Mouse (Mus musculus) small intestine, adult 2 months (tissue): Measurements from ENCODE around the gene Znrf2.

Source experiments
- CTCF ChIP-seq: fragments of 200-500 bp; IDR thresholded peaks from 2 replicates; pipeline ENCODE4 v1.5.1; 2012; ENCODE audit warnings: low read depth, mild to moderate bottlenecking, control low read depth, inconsistent platforms, low read length, moderate library complexity, mixed read lengths; ENCODE audit not compliant: insufficient replicate concordance, insufficient read length; ENCODE audit errors: extremely low read depth
- POLR2A ChIP-seq: fragments of 200-500 bp; IDR thresholded peaks from 2 replicates; pipeline ENCODE4 v1.6.1; 2012; ENCODE audit warnings: low read depth, mild to moderate bottlenecking, control low read depth, inconsistent platforms, low read length, moderate library complexity

DNA sequence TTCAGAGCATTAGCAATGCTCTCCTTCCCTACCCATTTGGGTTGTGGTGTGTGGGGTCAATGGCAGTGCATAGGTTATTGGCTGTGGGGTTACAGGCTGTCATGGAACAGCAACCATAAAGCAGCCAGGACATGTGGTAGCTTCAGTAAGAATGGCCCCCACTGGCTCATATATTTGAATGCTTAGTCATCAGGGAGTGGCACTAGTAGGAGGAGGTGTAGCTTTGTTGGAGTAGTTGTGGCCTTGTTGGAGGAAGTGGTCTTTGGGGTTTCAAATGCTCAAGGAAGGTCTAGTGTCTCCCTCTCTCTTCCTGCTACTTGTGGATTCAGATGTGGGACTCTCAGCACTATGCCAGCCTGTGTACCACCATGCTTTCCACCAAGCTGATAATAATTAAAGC lies 41.0 kb upstream of the Znrf2 start:
- TF ChIP-seq POLR2A (no peak), CTCF (no peak)
